8 mouse cellular contexts compared by ENCODE assay signal in the genomic region with DNA sequence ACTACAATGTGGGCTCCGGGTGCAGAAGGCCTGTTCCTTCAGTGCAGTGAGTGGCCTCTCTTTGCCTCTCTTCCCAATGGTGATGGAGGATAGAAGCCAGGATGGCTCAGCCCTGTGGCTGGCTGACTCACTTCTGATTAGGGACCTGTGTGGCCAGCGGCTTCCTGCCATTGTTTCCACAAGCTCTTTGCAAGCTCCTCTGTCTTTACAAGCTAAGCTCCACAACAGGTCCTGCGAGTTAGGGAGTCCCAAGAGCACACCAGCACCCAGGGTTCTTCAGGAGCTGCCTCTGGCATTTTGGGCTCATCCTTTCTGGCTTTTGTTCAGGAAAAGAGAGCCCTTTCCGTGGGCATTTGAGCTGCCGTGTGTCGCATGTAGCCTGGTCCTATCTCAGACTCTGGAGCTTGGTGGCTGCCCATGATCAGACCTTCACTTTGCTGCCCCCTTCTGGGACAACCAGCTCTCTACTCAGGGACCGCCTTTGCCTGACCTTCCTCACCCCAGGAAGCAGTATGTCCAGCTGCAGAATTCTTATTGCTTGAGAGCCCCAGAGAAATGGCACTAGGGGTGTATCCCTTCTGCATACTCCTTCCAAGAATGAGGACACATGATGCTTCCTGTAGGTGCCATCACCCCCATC.
DNase-seq lines count a peak whose midpoint lies in the region; ATAC-seq and TF ChIP-seq lines count a peak whose summit lies in the region.

No protein-coding gene starts in this region.

- no peaks in the 10 kb centered on the region for H3K9me3 ChIP-seq in ES-E14 (ENCODE audit: control insufficient read depth, insufficient read depth, low read depth, low read length)
- H3K9me3 ChIP-seq in forebrain, embryonic 12.5 days: no peaks in the 10 kb centered on the region
- H3K9me3 ChIP-seq in heart, postnatal 0 days (replicated peaks; ENCODE audit: control insufficient read depth, low read length): no peaks in the 10 kb centered on the region
- no peaks in the 10 kb centered on the region for H3K9me3 ChIP-seq in lung, embryonic 14.5 days (ENCODE audit: low read depth, low read length)

- DNase-seq in ES-E14 (ENCODE audit: low read depth, low spot score): peak; percentile 47
- peak; percentile 68 for DNase-seq in c-Kit-positive CD71-positive TER-119-negative erythroid progenitor cells, embryonic 14.5 days (ENCODE audit: low read depth)
- DNase-seq in heart, postnatal 0 days (ENCODE audit: low spot score): peak; percentile 86
- DNase-seq in layer of hippocampus, adult 11-12 months (ENCODE audit: low spot score): peak; percentile 83
- peak; percentile 82 for DNase-seq in lung, embryonic 14.5 days
- DNase-seq in thymus, adult 2 months: peak; percentile 85

- no peak for TF ChIP-seq POLR2A in olfactory bulb, adult 2 months (IDR thresholded peaks at IDR 0.05; ENCODE audit: insufficient read depth, low read depth, low read length)
- no peak for TF ChIP-seq POLR2A in thymus, adult 2 months (IDR thresholded peaks at IDR 0.05; ENCODE audit: control insufficient read depth, extremely low read depth, insufficient read depth, low read length, poor library complexity)

- no peak for TF ChIP-seq EP300 in heart, postnatal 0 days (IDR thresholded peaks at IDR 0.05; ENCODE audit: low read depth)

- peak overlapping the region; percentile 4; the same call in 1 of the 2 replicates for H3K9ac ChIP-seq in ES-E14 (ENCODE audit: insufficient read depth, low read depth, low read length, poor library complexity, severe bottlenecking)
- no peak overlapping the region for H3K9ac ChIP-seq in forebrain, embryonic 12.5 days
- no peak overlapping the region for H3K9ac ChIP-seq in heart, postnatal 0 days (replicated peaks; ENCODE audit: low read depth, low read length)
- 0 out of 2 replicates have a peak overlapping the region, but pooled peaks have one; percentile 13 for H3K9ac ChIP-seq in lung, embryonic 14.5 days

- in situ Hi-C loops in ES-E14 (cut with MboI; ENCODE audit: low sequenced_read_pairs in 2 of 2, unreplicated experiment in 2 of 2): no loop called here

- no peak overlapping the region for H3K27ac ChIP-seq in ES-E14 (ENCODE audit: insufficient read depth, low read depth, low read length, poor library complexity, severe bottlenecking)
- H3K27ac ChIP-seq in forebrain, embryonic 12.5 days: peak overlapping the region; percentile 89
- H3K27ac ChIP-seq in heart, postnatal 0 days (ENCODE audit: low read depth): peak overlapping the region; percentile 52
- peak overlapping the region; percentile 76; the same call in 1 of the 2 replicates for H3K27ac ChIP-seq in lung, embryonic 14.5 days (ENCODE audit: low read depth)
- H3K27ac ChIP-seq in olfactory bulb, adult 2 months (ENCODE audit: insufficient read depth, low read depth, low read length): no peak overlapping the region
- no peak overlapping the region for H3K27ac ChIP-seq in thymus, adult 2 months (ENCODE audit: control insufficient read depth, insufficient read depth, low read length)

- peak; percentile 50; the same call in 1 of the 2 replicates for ATAC-seq in forebrain, embryonic 12.5 days (ENCODE audit: low FRiP score)
- peak; percentile 86 for ATAC-seq in heart, postnatal 0 days (ENCODE audit: insufficient read depth, low read depth)
- ATAC-seq in lung, embryonic 14.5 days (ENCODE audit: insufficient read depth): peak; percentile 51; the same call in 1 of the 2 replicates

- WGBS in forebrain, embryonic 12.5 days: 15% methylated on average over 7 of the region's 7 CpGs
- WGBS in heart, postnatal 0 days: 9% methylated on average over 7 of the region's 7 CpGs
- WGBS in lung, embryonic 14.5 days: 19% methylated on average over 7 of the region's 7 CpGs
- WGBS in olfactory bulb, adult 2 months: 59% methylated on average over 7 of the region's 7 CpGs
- WGBS in thymus, adult 2 months: 11% methylated on average over 7 of the region's 7 CpGs

- peak; percentile 76 for TF ChIP-seq CTCF in heart, postnatal 0 days (IDR thresholded peaks at IDR 0.05; ENCODE audit: low read depth)
- peak; percentile 74 for TF ChIP-seq CTCF in lung, embryonic 14.5 days (IDR thresholded peaks at IDR 0.05; ENCODE audit: low read depth)
- peak; percentile 38; the same call in 1 of the 2 replicates for TF ChIP-seq CTCF in olfactory bulb, adult 2 months (IDR thresholded peaks at IDR 0.05; ENCODE audit: insufficient read depth, low read depth, low read length)
- peak; percentile 67; the same call in 1 of the 2 replicates for TF ChIP-seq CTCF in thymus, adult 2 months (IDR thresholded peaks at IDR 0.05; ENCODE audit: borderline replicate concordance, control insufficient read depth, extremely low read depth, insufficient read depth, low read length, poor library complexity)

- no peaks in the 10 kb centered on the region for H3K27me3 ChIP-seq in forebrain, embryonic 12.5 days
- H3K27me3 ChIP-seq in heart, postnatal 0 days (ENCODE audit: control insufficient read depth, insufficient read depth, low read length): no peaks in the 10 kb centered on the region
- no peaks in the 10 kb centered on the region for H3K27me3 ChIP-seq in lung, embryonic 14.5 days (ENCODE audit: insufficient read depth, low read length)
- H3K27me3 ChIP-seq in thymus, adult 2 months (ENCODE audit: control insufficient read depth, insufficient read depth, low read length): no peaks in the 10 kb centered on the region

- H3K4me3 ChIP-seq in ES-E14 (ENCODE audit: insufficient read depth in 1 of 2, low read depth in 1 of 2, low read length in 2 of 2, poor library complexity in 1 of 2, severe bottlenecking in 1 of 2): no peak overlapping the region
- H3K4me3 ChIP-seq in forebrain, embryonic 12.5 days (replicated peaks): no peak overlapping the region
- no peak overlapping the region for H3K4me3 ChIP-seq in heart, postnatal 0 days (ENCODE audit: low read depth, low read length)
- H3K4me3 ChIP-seq in lung, embryonic 14.5 days (ENCODE audit: low read depth, low read length): no peak overlapping the region
- no peak overlapping the region for H3K4me3 ChIP-seq in olfactory bulb, adult 2 months (ENCODE audit: insufficient read depth, low read depth, low read length)
- H3K4me3 ChIP-seq in thymus, adult 2 months (ENCODE audit: control insufficient read depth, insufficient read depth, low read length): no peak overlapping the region

- peaks cover 5% of the 10 kb centered on the region; the same call in 1 of the 2 replicates for H3K36me3 ChIP-seq in ES-E14 (ENCODE audit: control insufficient read depth, insufficient read depth, low read length, poor library complexity, severe bottlenecking)
- 0 out of 2 replicates have a peak, but pooled peaks cover 3% of the 10 kb centered on the region for H3K36me3 ChIP-seq in forebrain, embryonic 12.5 days (replicated peaks)
- H3K36me3 ChIP-seq in heart, postnatal 0 days (replicated peaks; ENCODE audit: control insufficient read depth, insufficient read depth, low read length): no peaks in the 10 kb centered on the region
- H3K36me3 ChIP-seq in lung, embryonic 14.5 days (ENCODE audit: insufficient read depth): peaks cover 3% of the 10 kb centered on the region; the same call in 1 of the 2 replicates
- no peaks in the 10 kb centered on the region for H3K36me3 ChIP-seq in thymus, adult 2 months (ENCODE audit: control insufficient read depth, insufficient read depth, low read length)

- H3K4me2 ChIP-seq in forebrain, embryonic 12.5 days: no peak overlapping the region
- H3K4me2 ChIP-seq in heart, postnatal 0 days (ENCODE audit: low read depth, low read length): peak overlapping the region; percentile 21
- peak overlapping the region; percentile 33; the same call in 1 of the 2 replicates for H3K4me2 ChIP-seq in lung, embryonic 14.5 days

- H3K4me1 ChIP-seq in ES-E14 (ENCODE audit: control insufficient read depth in 2 of 2, insufficient read depth in 2 of 2, low read length in 2 of 2, poor library complexity in 1 of 2): peaks cover 23 to 38% of the 10 kb centered on the region in 2 experiments
- H3K4me1 ChIP-seq in forebrain, embryonic 12.5 days: peaks cover 98% of the 10 kb centered on the region
- peaks cover 18% of the 10 kb centered on the region for H3K4me1 ChIP-seq in heart, postnatal 0 days (ENCODE audit: control insufficient read depth, insufficient read depth)
- peaks cover 26% of the 10 kb centered on the region for H3K4me1 ChIP-seq in lung, embryonic 14.5 days (ENCODE audit: insufficient read depth)
- H3K4me1 ChIP-seq in olfactory bulb, adult 2 months (ENCODE audit: control insufficient read depth, insufficient read depth, low read length): peaks cover 12% of the 10 kb centered on the region
- H3K4me1 ChIP-seq in thymus, adult 2 months (replicated peaks; ENCODE audit: control insufficient read depth, insufficient read depth, low read length): peaks cover 12% of the 10 kb centered on the region

TF ChIP-seq in ES-E14, 5 proteins besides CTCF, POLR2A, EP300 and RAD21:
- TF ChIP-seq HCFC1 (IDR thresholded peaks at IDR 0.05; ENCODE audit: borderline replicate concordance, insufficient read depth, low read length) (no peak), ZC3H11A (IDR thresholded peaks at IDR 0.05; ENCODE audit: borderline replicate concordance, low read depth, low read length) (no peak), CHD2 (IDR thresholded peaks at IDR 0.05; ENCODE audit: low read depth, low read length) (no peak), ZNF384 (IDR thresholded peaks at IDR 0.05; ENCODE audit: low read depth, low read length) (no peak), MAFK (IDR thresholded peaks at IDR 0.05; ENCODE audit: insufficient read depth, low read depth, low read length) (no peak)
TF ChIP-seq in ES-E14: peak in this region for 0.

Comparison
In these comparisons a context has a peak if more than half of its experiments do, and no peak if none do; other contexts are left out.
1. H3K27ac ChIP-seq: peak in forebrain, embryonic 12.5 days (single experiment), heart, postnatal 0 days (single experiment) and lung, embryonic 14.5 days (single experiment); none in ES-E14 (single experiment), olfactory bulb, adult 2 months (single experiment) and thymus, adult 2 months (single experiment).
2. H3K9ac ChIP-seq: peak in ES-E14 (single experiment) and lung, embryonic 14.5 days (single experiment); none in forebrain, embryonic 12.5 days (single experiment) and heart, postnatal 0 days (single experiment).
3. Peak in every context shown above with its lines, with median percentiles within 50 percentile points of each other: DNase-seq, ATAC-seq and CTCF ChIP-seq.